Mouse (Mus musculus) gastrocnemius, postnatal 36 days (tissue): ENCODE data around the gene Nsun3. TPM values are rescaled to one million over a fixed set of nuclear protein-coding genes. Genes with fewer than 3 reads are reported as not detected.
"Not testable (repeated sequence)": the region's sequence is repeated elsewhere in the genome, so short reads cannot be mapped to it uniquely, and the experiment has no call there.

ENCODE experiments used
- DNase-seq, 2 experiments: peaks; one replicate each; pipeline ENCODE4 v3.0.0; 2022
- intact Hi-C: fragments of 180-260 bp; cut with DNase I; formaldehyde crosslinking; loops from one replicate; pipeline ENCODE4 v1.15.1; 2025
- microRNA-seq, 2 experiments: library from miRNA; unstranded; fragments of <30 nt; microRNA quantifications; one replicate each; pipeline ENCODE4 v1.2.0; 2021
- total RNA-seq, 2 experiments: library from RNA; stranded (reverse); gene quantifications; 2 replicates each; pipeline ENCODE4 v1.2.3; 2021

Gene Nsun3
- total RNA-seq, 2 experiments from 2014 or later, result 6.0 to 6.8 TPM

- intact Hi-C loops, result no loop called here
- DNase-seq, result no peak
These were observed 31.3 kb downstream of the Nsun3 start for GRCm38 (mm10) chr16:62755307-62755706.

GRCm38 (mm10) chr16:62753597-62753996 is 33.0 kb downstream of the Nsun3 start:
- intact Hi-C loops, result no loop called here
- DNase-seq, result no peak

GRCm38 (mm10) chr16:62753079-62753478 is 33.5 kb downstream of the Nsun3 start:
- DNase-seq, result no peak
- intact Hi-C loops, result no loop called here

- intact Hi-C loops, result no loop called here
- no peak for DNase-seq
These were observed 40.7 kb downstream of the Nsun3 start for GRCm38 (mm10) chr16:62745875-62746274.

- DNase-seq, result no peak
- intact Hi-C loops, result no loop called here
These were observed 52.3 kb downstream of the Nsun3 start for GRCm38 (mm10) chr16:62734359-62734758.

- no peak for DNase-seq
- intact Hi-C loops, result no loop called here
These were observed 56.3 kb downstream of the Nsun3 start for GRCm38 (mm10) chr16:62730291-62730690.

GRCm38 (mm10) chr16:62729846-62730245 is 56.8 kb downstream of the Nsun3 start:
- intact Hi-C loops, result no loop called here
- no peak for DNase-seq

GRCm38 (mm10) chr16:62718255-62718654 is 68.4 kb downstream of the Nsun3 start:
- DNase-seq, intact Hi-C loops: not testable (repeated sequence)

- no peak for DNase-seq
- intact Hi-C loops, result no loop called here
These were observed 96.2 kb downstream of the Nsun3 start for GRCm38 (mm10) chr16:62690436-62690835.

GRCm38 (mm10) chr16:62686073-62686472 is 100.5 kb downstream of the Nsun3 start:
- no peak for DNase-seq
- intact Hi-C loops, result no loop called here

GRCm38 (mm10) chr16:62685494-62685893 is 101.1 kb downstream of the Nsun3 start:
- no peak for DNase-seq
- intact Hi-C loops, result no loop called here

Small RNA genes within 50 kb of the gene (microRNA-seq; reads per million reads assigned to microRNA genes)
- 0 reads per million in 2 experiments for gene Gm25986

Other genes with a start within 250 kb of the Nsun3 start
- gene Stx19, start 27.9 kb upstream of the Nsun3 start, total RNA-seq, result not detected
- 1 to 10 TPM; 2.7 to 3.3 TPM for gene Arl13b, start 60.2 kb upstream of the Nsun3 start, total RNA-seq
- gene Pros1, start 67.5 kb upstream of the Nsun3 start, total RNA-seq, result 1 to 10 TPM; 6.1 TPM